Mouse (Mus musculus) olfactory bulb, adult 2 months (tissue): ENCODE measurements around the gene Pigw.

Experiments used
- CTCF ChIP-seq: fragments of 200-500 bp; IDR thresholded peaks from 2 replicates; pipeline ENCODE4 v1.5.1; 2012; ENCODE audit warnings: low read depth, mild to moderate bottlenecking, low read length, moderate library complexity; ENCODE audit not compliant: insufficient read depth
- POLR2A ChIP-seq: fragments of 200-500 bp; IDR thresholded peaks from 2 replicates; pipeline ENCODE4 v1.6.1; 2012; ENCODE audit warnings: mild to moderate bottlenecking, low read depth, low read length, moderate library complexity; ENCODE audit not compliant: insufficient read depth

- TF ChIP-seq CTCF: no peak
- no peak for TF ChIP-seq POLR2A
Observed at GRCm38 (mm10) chr11:84916703-84917300, 36.7 kb upstream of the Pigw start.
